Mouse (Mus musculus): ENCODE data around the gene Cd300ld3.

Cd300ld3 gene

DNA sequence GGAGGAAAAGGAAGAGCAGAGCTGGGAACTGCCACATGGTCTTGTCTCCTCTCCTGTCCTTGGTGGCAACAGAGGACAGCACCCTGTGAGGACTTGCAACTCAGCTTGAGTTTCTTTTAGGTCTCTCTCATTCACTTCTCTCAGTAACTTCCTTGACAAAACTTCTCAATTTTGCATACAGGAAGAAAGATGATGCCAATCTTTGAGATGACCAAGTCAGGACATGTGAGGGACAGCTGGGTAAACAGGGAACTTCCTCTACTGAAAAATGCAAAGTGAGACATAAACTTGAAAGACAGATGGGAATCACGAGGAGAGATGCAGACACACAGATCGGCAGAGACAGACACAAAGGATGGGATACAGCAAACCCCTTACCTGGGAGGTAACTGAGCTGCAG lies at the start of gene Cd300ld3:
TSS of gene Cd300ld3 (minus strand) at position 151 of the 400 bp plus-strand sequence.
- peak in 1 of 2 experiments; percentile 44 for DNase-seq (ENCODE audit: low spot score in 2 of 2)

- no peak for DNase-seq (ENCODE audit: low spot score in 2 of 2)
These were observed 43.9 kb upstream of the Cd300ld3 start for GRCm38 (mm10) chr11:115092140-115092539.

- no peak for DNase-seq (ENCODE audit: low spot score in 2 of 2)
These were observed 43.2 kb upstream of the Cd300ld3 start, which contains the start of gene Rab37 for GRCm38 (mm10) chr11:115091362-115091901. TSS of gene Rab37 (plus strand) at chr11:115091431.

- no peak for DNase-seq (ENCODE audit: low spot score in 2 of 2)
These were observed 41.6 kb upstream of the Cd300ld3 start for GRCm38 (mm10) chr11:115089853-115090252.

- no peak for DNase-seq (ENCODE audit: low spot score in 2 of 2)
These were observed 38.0 kb upstream of the Cd300ld3 start for GRCm38 (mm10) chr11:115086213-115086612.

DNA sequence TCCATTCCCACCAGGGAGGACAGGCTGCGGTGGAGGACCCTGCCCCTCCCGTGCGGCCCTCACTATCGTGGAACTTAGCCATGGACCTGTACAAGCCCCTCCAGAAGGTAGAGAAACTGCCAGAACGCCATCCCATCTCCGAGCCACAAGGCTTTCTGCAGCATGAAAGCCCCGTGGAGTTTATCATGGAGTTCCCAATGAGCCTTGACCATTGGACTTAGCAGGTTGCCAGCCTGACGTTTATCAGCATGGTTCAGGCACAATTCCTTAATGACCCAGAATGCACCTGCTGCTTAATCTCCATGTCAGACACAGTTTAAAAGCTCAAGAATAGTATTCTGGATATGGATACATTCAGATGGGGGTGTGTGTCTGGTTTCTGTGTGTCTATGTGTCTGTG lies 36.9 kb upstream of the Cd300ld3 start:
- no peak for DNase-seq (ENCODE audit: low spot score in 2 of 2)

DNA sequence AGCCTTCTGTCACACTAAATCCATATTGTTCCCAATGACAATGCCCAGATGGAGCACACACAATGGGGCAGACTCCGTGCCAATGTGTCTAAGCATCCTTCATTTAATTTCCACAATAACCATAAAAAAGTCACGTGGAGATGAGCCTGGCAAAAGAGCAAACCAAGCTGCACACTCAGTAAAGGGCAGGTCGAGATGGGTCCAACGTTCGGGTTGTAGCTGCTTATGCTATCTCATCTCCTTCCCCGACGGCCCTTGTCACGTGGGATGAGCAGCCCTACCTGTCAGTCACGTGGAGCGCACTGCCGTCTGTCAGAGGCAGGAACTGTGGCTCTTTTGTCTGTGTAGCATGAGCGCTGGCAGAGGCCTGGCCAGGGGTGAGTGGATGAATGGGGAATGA lies 36.4 kb upstream of the Cd300ld3 start:
- no peak for DNase-seq (ENCODE audit: low spot score in 2 of 2)

- peak in 1 of 2 experiments; percentile 58 for DNase-seq (ENCODE audit: low spot score in 2 of 2)
These were observed 35.3 kb upstream of the Cd300ld3 start for GRCm38 (mm10) chr11:115083376-115084139.

GRCm38 (mm10) chr11:115082196-115082595 lies 34.0 kb upstream of the Cd300ld3 start:
- no peak for DNase-seq (ENCODE audit: low spot score in 2 of 2)

DNA sequence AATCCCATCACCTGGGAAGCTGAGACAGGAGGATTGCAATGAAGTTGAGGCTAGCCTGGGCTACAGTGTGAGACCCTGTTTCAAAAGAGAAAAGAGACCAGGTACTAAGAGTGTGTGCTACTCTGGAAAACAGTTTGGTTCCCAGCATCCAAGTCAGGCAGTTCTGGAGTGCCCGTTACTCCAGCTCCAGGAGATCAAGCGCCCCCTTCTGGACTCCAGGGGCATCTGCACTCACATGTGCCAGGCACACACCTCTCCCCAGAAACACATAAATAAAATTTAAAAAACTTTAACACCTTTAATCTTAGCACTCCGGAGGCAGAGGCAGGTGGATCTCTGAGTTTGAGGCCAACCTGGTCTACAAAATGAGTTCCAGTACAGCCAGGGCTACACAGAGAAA lies 33.2 kb upstream of the Cd300ld3 start:
- DNase-seq (ENCODE audit: low spot score in 2 of 2) = no peak

DNA sequence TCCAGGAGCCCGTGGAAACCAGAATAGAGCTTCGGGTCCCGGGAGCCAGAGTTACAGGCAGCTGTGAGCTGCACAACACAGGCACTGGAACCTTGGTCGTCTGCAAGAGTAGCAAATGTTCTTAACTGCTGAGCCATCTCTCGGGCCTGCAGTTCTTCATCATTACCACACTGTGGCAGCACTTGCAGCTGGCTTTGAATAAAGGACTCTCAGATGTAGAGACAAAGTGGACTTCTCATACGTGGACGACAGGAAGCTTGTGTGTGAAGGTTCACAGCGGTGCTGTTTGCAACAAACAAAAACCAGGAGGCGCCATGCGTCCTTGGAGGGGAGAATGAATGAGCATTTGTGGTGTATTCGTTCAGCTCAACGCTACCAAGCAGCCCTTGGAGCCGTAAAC lies 32.7 kb upstream of the Cd300ld3 start:
- peak in 1 of 2 experiments; percentile 41 for DNase-seq (ENCODE audit: low spot score in 2 of 2)

DNA sequence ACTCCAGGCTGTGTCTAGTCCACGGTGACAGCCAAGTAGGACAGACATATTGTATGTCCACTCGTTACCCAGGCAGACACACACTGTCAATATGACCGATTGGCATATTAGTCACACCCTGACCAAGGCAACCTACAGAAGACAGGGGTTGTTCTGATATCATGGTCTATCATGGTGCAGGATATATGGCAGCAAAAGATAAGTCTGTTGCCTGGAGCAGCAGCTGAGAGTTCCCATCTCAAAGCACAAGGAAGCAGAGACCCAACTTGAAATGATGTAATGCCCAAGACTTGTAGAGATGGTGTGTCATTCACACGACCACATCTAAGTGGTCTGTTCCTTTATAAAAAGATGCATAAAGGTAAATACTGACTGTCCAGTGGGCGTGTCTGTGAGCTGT lies 30.5 kb upstream of the Cd300ld3 start:
- no peak for DNase-seq (ENCODE audit: low spot score in 2 of 2)

- no peak for DNase-seq (ENCODE audit: low spot score in 2 of 2)
These were observed 29.2 kb upstream of the Cd300ld3 start for GRCm38 (mm10) chr11:115077436-115077835.

GRCm38 (mm10) chr11:115075859-115076258 lies 27.6 kb upstream of the Cd300ld3 start:
- no peak for DNase-seq (ENCODE audit: low spot score in 2 of 2)

GRCm38 (mm10) chr11:115075407-115075806 lies 27.2 kb upstream of the Cd300ld3 start:
- DNase-seq (ENCODE audit: low spot score in 2 of 2) = no peak

DNA sequence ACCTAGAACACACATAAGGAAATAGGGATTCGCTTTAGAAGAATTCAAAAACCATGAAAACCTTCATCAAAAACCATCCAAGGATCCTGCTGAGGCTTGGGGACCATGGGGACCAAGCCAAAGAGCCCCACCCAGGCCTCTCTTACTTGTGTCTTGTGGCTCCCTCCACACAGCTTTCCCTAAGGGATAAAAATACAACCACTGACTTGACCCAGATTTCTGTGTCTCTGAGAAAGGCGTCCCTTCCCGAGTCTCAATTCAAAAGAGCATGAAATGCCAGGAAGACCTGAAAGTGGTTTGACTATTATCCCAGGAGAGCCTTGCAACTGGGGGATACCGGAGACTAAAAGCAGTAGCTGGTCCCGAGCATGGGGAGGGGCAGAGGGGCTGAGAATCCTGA lies 24.8 kb upstream of the Cd300ld3 start:
- no peak for DNase-seq (ENCODE audit: low spot score in 2 of 2)

DNA sequence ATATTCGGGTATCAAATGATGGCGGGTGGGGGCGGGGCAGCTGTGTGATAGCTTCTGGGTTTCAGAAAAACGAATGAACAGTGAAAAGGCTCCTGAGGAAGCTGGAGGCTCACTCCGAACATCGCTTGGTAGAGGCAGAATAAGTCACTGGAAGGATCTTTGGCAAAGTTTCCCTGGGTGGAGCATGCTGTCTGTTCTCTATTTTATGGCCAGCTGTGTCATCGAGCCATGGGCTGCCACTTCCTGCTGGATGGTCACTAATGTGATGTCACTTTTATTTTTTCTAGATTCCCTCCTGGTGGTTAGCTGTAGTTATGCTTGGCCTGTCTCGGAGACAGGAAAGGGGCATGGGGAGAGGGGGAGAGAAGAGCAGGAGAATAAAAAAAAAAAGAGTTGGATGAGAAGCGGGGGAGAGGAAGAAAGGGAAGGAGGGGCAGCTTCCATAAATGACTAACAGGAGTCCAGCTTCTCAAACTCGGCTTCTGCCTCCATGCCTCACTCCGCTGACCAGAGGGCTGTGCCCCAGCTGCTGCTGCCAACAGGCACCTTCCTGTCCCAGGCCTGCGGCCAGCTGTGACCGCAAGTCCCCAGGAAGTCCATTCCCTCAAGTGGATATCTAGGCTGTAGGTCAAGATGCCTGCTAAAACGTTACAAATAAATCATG lies 23.6 kb upstream of the Cd300ld3 start:
- DNase-seq (ENCODE audit: low spot score in 2 of 2) = peak; percentile 61 to 72

- no peak for DNase-seq (ENCODE audit: low spot score in 2 of 2)
These were observed 22.9 kb upstream of the Cd300ld3 start for GRCm38 (mm10) chr11:115071015-115071551.

DNA sequence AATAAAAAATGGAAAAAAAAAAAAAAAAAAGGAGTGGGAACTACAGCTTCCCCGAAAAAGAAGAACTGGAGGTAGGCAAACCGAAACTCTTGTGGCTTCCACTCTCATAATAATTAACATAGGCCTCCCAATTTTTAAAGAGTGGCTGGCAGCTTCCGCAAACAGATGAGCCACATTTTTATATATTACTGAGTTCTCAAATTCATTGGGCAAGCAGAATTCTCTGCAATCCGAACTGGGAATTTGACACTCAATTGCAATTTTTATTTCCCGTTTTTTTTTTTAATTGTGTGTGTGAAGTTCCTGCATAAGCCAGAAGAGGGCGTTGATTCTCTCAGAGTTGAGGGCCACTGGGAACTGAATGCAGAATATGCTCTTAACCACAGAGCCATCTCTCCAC lies 18.6 kb upstream of the Cd300ld3 start:
- DNase-seq (ENCODE audit: low spot score in 2 of 2) = peak; percentile 16 to 46

GRCm38 (mm10) chr11:115062077-115062476 lies 13.9 kb upstream of the Cd300ld3 start, which contains the start of gene Cd300e:
TSS of gene Cd300e (minus strand) at chr11:115062177.
- DNase-seq (ENCODE audit: low spot score in 2 of 2) = no peak

- no peak for DNase-seq (ENCODE audit: low spot score in 2 of 2)
These were observed 11.6 kb upstream of the Cd300ld3 start for GRCm38 (mm10) chr11:115059797-115060196.

GRCm38 (mm10) chr11:115058701-115059100 lies 10.5 kb upstream of the Cd300ld3 start:
- DNase-seq (ENCODE audit: low spot score in 2 of 2) = no peak
